Mouse (Mus musculus): ENCODE measurements at regions not wholly inside any gene's neighbourhood (a gene's known extent, or its start where the extent isn't known, plus 50 kb on each side); places are given as distances from the start of the nearest gene placed in this dataset.

GRCm38 (mm10) chr8:41823041-41823440 lies 406.2 kb upstream of the Frg1 start:
- TF ChIP-seq CTCF (IDR thresholded peaks at IDR 0.05; ENCODE audit: insufficient read depth, low read depth, low read length) (no peak), POLR2A (IDR thresholded peaks at IDR 0.05; ENCODE audit: insufficient read depth, low read depth, low read length) (no peak)

Measured in olfactory bulb, adult 2 months (tissue).